Mouse (Mus musculus) cerebellum, adult (tissue): ENCODE results near the gene Zfp273.
"Not testable (repeated sequence)": the region's sequence is repeated elsewhere in the genome, so short reads cannot be mapped to it uniquely, and the experiment has no call there.

Experiments
- ATAC-seq: cut with Nextera tagmentation; 2 replicates; pipeline ENCODE4 v1.9.2; 2017; ENCODE audit warnings: mild to moderate bottlenecking, moderate library complexity, mixed read lengths; ENCODE audit not compliant: insufficient number of reproducible peaks, low FRiP score, low TSS enrichment

Gene Zfp273

DNA sequence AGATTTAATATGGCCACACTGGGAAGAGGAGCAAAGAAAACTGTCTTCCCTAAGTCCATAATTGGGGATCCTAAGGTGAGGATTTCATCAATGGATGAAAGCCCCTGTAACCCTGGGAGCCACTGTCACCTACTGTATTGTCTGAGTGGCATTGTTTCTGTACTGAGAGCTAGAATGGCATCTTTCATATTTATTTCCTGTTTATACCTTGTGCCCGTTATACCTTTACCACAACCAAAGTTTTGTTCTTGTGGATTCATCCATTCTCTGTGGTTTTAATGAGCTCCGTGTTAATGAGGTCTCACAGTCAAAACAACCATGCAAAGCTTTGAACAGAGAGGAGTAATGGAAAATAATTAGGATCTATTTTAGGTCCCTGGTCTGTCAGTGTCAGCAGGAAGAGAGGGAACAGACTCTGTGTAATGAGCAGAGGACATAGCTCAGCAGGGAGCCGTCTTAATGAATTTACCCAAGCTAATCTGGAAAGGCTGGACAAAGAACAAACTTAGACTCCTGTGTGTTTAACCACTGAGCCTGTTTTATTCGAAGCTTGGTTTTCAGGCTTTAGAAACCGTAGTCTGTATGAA, 51.3 kb downstream of the Zfp273 start:
- ATAC-seq, result no peak

DNA sequence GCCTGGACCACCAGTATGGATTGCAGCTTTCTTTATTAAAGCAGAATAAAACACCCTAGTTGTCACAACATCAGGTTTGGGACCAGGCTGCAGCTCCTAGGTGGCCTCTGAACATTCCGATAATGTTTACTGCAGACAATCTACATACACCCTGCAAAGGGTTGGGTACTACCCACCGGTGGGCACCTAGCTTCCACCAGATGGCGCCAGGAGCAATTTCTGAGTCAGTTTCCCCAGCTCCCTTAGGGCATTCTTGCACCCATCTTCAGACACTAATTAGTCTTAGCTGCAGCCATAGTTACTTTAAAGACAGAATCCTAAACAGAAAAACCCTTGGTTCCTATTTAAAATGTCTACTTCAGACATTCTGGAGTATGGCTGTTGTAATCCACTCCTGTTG, 54.4 kb downstream of the Zfp273 start:
- no peak for ATAC-seq

DNA sequence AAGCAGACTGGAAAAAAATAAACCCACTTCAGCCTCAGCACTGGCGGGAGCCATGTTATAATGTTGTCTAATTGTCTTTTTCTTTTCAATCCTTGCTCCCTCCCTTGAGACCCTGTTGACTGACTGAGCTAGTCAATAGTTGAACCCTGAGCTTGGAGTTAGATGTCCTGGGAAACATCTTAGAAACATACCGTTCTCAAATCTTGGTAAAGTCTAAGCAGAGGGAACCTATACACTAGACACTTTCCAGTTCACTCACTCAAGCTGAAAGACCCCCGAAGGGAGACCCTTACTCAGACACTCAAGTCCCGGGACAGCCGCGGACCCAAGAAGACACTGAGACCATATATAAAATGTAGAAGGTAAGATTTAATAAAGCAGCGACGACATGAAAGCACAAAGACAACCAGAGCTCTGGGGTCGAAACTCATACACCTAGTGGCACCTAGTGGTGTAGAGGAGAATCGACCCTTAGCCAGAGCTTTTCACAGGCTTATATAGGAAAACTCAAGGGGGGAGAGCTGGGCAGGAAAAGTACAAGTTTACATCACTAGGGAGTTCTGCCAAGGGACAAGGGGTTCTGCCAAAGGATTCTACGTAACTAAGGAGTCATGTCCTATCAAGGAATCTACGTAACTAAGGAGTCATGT, 62.6 kb downstream of the Zfp273 start:
- not testable (repeated sequence) for ATAC-seq
